Mouse (Mus musculus) retina, adult 2 months (tissue): ENCODE measurements around the gene Cpne9.
"Not testable (repeated sequence)": the region's sequence is repeated elsewhere in the genome, so short reads cannot be mapped to it uniquely, and the experiment has no call there.

Source experiments
- DNase-seq: peaks from one replicate; pipeline ENCODE4 v3.0.0-alpha.2; 2012; ENCODE audit warnings: low read depth, low spot score

The Cpne9 gene

DNA sequence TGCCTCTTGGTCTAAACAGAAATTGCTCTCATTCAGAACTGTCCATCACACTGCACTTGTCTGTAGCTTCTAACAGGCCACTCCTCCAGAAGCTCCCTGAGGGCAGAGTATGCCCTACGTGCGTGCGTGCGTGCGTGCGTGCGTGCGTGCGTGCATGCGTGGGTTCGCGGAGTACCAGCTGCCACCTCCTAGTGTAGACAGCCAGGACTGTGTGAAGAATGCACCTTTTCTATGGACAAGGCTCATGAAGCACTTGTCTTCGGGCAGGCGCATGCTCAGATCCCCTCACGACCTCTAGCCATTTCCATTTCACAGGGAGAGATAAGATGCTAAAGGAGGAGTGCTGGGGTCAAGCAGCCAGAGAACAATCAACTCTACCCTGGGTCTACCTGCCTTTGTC, 7.2 kb downstream of the Cpne9 start:
- no peak for DNase-seq

DNA sequence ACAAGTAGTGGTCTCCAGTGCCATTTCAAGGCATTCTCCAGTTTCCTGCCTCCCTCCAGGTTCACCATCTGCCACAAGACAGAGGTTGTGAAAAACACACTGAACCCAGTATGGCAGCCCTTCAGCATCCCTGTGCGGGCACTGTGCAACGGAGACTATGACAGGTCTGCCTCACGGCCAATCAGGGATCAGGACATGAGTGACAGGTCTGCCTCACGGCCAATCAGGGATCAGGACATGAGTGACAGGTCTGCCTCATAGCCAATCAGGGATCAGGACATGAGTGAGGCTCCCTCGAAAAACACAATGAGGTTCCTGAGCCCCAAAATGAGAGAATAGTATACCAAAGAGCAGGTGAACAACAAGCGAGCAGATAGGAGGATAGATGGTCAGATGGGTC, 8.2 kb downstream of the Cpne9 start:
- no peak for DNase-seq

DNA sequence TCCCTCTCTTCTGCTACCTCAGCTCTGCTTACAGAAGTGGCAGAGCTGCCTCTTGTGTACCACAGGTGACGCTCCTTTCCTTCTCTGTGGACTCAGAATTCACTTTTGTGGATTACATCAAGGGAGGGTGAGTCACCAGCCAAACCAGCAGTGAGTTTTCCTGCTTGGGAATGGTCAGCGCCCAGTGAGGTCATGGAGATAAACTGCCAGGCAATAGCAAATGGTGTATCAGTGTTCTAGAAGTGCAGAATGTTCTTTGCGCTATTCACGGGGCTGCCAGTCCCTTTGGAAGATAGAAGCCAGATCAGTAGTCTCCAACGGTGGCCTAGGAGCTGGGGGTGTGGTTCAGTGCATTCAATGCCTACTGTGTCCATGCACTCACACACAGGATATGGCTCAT, 10.8 kb downstream of the Cpne9 start:
- DNase-seq, result no peak

DNA sequence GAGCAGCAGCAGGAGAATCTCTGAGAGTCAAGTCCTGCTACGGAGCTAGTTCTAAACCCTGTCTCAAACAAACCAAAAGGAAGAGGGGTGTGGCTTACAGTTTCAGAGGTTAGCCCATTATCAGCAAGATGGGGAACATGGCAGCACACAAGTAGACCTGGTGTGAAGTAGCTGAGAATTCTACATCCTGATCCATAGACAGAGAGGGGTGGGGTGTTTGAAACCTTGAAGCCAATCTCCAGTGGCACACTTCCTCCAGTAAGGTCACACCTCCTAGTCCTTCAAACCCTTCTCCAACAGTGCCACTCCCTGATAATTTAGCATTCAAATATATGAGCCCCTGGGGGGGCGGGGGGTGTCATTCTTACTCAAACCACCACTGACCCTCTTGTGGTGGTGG, 13.9 kb downstream of the Cpne9 start:
- DNase-seq, result no peak

DNA sequence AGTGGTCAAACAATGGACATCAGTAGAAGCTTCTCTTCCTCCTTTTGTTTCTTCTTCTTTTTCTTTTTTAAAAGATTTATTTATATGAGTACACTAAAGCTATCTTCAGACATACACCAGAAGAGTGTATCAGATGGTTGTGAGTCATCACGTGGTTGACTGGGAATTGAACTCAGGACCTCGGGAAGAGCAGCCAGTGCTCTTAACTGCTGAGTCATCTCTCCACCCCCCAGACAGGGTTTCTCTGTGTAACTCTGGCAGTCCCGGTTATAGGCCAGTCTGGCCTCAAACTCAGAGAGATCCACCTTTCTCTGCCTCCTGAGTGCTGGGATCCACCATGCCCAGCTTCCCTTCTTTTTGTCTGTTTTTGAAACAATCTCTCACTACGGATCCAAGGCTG, 14.5 kb downstream of the Cpne9 start:
- no peak for DNase-seq

DNA sequence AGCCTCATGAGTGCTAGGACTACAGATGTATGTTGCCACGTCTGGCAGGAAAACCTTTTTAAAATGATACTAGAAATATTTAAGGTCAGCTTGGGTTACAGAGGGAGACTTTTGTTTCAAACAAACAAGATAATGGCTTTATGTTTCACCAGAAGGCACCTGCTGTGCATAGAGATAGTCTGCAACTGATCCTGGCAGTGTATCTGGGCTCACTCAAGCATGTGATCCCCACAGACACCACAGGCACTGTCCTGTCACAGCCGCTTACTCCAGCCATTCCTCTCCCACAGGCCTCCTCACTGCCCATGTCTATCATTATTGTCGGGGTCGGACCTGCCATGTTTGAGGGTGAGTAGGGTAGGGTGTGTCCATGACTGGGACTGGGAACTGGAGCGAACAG, 19.2 kb downstream of the Cpne9 start:
- no peak for DNase-seq

DNA sequence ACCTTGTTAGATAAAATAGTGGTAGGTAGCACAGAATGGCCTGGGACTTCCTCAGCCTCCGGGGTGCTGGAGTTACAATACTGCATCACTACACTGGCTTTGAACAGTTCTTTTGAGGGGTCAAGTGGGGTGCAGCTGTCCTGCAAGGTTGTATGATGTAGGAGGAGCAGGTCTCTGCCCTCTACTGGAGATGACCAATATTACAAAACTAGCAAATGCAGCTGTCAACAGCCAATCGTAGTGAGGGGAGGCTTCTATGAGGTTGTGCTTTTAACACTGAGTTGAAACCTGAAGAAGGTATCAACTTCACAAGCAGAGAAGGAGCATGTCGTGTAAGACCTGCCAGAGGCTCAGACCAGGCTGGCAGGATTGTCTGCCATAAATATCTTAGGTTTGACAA, 20.2 kb downstream of the Cpne9 start:
- DNase-seq, result no peak

DNA sequence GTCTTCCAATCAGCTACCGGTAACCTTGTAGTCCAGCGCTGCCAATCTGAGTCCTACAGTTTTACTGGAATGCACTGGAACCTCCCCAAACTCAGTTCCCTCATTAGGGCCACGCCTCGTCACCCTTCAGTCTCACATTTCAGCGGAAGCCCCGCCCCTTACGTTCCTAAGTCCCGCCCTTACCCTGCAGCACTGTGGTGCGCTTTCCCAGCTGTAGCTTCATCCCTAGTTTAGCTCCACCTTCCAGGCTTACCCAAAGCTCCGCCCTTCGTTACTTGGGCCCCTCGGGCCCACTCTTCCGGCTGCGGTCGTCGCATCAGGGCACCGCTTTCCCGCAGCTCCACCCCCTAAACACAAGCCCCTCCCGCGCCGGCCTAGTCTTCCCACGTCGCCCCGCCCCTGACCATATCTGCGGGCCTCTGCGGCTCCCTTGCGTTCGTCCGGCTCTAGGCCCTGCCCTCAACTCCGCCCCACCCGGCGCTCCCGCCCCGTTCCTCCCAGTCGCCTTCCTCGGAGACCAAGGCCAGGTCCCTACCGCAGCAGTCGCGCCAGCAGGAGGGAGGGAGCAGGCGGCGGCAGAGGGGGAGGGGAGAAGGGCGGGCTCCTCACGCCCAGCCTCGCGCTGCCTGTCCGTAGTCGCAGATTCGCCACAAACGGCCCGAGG, 24.3 kb downstream of the Cpne9 start:
- peak; percentile 94 for DNase-seq

DNA sequence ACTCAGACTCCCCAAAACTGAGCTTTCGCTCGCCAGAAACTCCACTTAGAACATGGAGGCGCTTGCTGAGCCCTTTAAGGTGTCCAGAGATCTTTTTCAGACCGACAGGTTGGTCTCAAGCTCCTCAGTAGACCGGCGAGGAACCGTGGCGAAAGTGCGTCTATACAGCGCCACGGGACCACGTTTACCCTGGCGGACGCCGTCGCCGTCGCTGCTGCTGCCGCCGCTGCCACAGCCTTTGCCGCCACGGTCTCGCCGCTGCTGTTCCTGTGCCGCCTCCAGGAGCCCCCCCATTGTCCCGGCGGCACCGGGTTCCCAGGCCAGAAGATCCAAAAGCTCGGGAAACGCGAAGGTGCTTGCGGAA, 24.9 kb downstream of the Cpne9 start, which contains the start of gene Brpf1:
Gene Brpf1, plus strand, starts transcription at position 152 of the 364 bp plus-strand sequence.
- DNase-seq, result no peak

DNA sequence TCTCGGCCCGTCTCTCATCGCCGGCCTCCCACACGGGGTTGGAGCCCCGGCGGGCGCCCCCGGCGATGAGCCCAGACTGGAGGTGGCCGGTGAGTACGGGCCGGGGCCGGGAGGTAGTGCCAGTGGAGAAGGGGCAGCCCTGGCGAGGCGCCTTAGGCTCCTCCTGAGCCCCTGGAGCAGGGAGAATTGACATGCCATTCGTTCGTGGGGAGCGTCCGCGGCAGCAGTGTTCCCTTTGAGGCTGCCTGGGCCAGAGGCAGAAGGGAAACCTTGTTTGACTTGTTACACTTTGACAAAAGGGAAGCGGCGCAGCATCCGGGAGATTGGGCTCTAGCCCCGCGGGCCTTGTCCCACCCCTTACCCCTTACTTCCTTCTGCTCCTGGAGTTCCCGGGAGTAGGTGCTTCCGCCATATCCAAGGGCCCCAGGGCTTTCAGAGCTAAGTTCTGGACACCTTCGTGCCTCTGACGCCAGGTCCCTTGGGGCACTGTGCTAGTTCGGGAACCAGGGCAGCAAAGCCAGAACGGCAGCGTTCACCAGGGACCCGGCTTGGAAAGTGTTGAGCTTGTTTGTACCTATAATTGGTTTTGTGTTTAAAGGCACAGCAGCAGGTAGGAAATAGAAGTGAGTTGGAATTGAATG, 25.5 kb downstream of the Cpne9 start:
- DNase-seq, result no peak

DNA sequence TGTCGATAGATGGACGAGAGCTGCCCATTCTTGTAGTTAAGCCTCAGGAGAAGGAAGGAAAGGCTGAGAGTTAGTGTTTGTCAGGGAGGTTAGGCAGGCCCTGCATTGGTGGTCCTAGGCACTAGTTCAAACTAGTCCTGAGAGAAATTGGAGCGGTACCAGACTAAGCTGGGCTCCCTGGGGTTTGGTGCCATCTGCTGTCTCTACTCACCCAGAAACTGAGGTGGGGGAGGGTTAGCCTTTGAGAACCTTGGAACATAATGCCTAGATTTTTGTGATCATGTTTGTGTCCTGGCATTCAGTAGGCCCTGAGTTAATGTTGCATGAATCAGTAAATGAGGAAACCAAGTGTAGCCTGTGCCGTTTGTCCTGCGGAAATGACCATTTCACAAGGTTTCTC, 26.0 kb downstream of the Cpne9 start:
- DNase-seq, result no peak

DNA sequence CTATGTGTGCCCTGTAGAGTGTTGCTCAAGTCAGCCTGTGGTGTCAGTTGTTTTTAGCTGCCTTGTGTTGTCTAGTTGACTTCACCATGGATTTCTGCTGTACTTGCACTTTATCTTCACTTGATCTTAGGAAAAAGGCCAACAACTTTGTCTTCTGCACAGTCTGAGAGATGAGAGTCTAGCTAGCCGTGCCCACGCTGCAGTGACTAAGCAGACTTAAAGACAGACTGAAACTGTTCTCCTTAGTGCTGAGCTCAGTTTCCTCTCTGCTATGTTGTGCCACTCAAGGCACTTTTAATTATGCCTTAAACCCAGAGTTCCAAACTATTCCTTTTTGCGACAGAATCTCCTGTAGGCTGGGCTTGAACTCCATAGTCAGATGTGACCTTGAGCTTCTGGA, 33.9 kb downstream of the Cpne9 start:
- no peak for DNase-seq

DNA sequence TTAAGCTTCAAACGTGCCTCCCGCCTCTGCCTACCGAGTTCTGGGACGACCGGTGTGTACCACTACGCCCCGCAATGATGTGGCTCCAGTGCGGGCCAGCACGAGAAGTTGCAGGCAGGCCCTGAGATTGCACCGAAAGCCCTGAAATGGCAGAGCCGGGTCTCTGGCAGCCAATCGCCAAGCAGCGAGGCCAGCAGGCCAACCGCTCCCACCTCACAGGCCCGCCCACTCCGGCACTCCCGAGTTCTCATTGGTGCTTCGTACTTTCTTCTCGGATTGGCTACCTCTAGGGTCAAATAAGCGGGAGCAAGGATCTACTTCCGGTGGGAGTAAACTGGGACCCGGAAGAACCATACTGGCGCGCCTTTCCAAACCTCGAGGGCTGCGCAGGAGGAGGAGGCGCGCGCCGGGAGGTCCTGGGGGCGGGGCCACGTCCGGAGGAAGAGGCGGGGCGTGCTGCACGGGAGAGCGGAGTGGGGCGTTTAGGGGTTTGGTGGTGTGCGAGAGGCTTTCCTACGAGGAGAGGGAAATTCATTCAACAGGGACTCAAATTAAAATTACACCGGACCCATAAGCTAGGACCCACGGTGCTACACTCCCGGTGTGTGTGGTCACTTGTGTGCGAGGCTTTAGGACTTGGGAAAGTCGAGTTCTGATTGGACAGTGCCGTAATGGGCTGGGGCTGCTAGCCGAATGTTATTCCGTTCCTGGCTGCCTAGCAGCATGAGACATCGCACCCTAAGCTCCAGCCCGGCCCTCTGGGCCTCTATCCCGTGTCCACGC, 44.6 kb downstream of the Cpne9 start, which contains the start of gene Ogg1:
Gene Ogg1, plus strand, starts transcription at position 440 of the 783 bp plus-strand sequence.
- peak; percentile 96 for DNase-seq

DNA sequence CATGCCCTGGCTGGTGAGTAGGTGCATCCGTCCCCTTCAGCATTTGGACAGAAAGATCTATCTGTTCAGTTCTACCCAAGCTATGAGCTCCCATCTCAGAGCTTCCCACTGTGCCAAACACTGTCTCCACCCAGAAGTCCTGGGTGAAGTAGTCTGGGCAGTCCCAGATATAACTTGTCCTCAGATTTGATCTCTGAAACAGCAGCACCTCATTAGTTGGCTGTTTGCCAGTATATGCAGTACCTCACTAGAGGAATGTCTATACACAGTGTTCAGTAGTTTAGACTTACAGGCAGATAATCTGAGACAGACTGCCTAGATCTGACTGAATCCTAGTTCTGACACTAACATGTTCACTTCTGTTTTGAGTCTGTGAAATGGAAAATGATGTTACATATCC, 47.3 kb downstream of the Cpne9 start:
- no peak for DNase-seq

DNA sequence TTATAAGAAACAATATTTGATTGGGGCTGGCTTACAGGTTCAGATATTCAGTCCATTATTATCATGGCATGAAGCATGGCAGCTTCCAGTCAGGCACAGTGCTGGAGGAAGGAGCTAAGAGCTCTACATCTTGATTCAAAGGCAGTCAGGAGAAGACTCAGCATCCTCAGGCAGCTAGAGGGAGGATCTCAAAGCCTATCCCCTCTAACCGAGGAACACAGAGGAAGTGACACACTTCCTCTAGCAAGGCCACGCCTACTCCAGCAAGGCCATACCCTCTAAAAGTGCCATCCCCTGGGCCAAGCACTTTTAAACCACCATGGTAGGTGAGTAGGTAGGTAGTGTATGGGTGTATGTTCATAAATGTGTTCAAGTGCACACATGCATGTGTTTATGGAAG, 48.4 kb downstream of the Cpne9 start:
- no peak for DNase-seq

DNA sequence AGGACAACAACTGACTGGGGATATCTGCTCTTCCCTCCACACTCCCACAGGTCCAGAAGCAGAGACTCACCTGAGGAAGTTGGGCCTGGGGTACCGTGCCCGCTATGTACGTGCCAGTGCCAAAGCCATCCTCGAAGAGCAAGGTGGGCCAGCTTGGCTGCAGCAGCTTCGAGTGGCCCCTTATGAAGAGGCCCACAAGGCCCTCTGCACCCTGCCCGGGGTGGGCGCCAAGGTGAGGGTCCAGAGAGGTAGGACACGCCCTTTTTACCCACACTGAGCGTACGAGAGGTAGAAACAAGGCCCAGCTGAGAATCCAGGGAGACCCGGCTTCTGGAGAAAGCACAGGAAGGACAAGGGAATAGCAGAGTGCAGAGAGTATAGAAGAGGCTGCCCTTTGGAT, 49.6 kb downstream of the Cpne9 start:
- no peak for DNase-seq

DNA sequence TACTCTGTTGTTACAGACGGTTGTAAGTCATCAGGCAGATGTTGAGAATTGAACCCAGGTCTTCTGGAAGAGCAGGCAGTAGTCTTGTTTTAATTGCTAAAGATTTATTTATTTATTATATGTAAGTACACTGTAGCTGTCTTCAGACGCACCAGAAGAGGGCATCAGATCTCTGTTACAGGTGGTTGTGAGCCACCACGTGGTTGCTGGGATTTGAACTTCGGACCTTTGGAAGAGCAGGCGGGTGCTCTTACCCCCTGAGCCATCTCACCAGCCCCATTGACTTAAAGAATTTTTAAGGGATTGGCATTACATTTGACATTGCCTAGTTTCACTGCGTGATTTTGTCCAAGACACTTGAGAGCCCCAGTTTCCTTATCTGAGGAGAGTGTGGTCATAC, 50.6 kb downstream of the Cpne9 start:
- not testable (repeated sequence) for DNase-seq

DNA sequence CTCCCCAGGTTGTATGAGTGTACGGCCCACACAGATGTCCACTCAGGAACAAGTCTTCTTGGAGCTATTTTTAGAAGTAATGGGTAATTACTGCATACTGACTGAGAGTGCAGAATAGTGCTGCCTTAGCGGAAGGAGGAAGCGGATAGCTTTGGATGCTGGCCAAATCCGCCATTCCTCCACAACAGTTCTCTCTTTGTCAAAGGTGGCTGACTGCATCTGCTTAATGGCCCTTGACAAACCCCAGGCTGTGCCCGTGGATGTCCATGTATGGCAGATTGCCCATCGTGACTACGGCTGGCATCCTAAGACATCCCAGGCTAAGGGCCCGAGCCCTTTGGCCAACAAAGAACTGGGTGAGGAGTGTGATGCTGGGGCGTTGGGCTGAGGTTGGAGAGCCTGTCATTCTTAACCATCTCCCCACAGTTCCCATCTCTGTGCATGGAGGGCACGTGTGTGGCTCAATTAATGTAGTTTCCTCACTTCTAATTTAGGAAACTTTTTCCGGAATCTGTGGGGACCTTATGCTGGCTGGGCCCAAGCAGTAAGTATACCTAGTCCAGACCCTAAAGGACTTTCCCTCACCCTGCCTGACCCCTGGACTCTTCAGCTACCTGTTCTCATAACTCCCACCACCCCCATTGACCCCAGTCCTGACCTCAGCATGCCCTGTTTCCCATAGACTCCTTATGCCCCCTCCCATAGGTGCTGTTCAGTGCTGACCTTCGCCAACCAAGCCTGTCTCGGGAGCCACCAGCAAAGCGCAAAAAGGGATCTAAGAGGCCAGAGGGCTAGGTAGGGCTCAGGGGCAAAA, 51.2 kb downstream of the Cpne9 start:
- DNase-seq, result no peak

DNA sequence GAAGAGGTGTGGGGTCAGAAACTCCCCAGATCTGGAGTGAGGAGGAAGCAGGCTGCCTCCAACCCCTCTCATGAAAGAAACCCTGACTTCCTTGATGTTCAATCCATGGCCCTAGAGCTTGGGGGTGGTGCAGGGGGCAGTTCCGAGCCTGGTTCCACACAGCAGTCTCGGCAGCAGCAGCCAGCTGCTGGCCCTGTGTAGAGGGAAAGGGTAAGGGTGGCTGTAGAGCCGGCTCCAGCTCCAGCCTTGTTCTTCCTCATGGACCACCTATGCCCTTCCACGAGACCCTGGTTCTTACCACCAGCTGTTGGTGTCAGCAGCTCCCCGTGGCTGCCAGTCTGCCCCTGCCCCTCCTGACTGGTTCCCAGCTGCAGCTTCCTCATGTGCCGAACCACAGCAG, 52.1 kb downstream of the Cpne9 start:
- DNase-seq, result no peak

DNA sequence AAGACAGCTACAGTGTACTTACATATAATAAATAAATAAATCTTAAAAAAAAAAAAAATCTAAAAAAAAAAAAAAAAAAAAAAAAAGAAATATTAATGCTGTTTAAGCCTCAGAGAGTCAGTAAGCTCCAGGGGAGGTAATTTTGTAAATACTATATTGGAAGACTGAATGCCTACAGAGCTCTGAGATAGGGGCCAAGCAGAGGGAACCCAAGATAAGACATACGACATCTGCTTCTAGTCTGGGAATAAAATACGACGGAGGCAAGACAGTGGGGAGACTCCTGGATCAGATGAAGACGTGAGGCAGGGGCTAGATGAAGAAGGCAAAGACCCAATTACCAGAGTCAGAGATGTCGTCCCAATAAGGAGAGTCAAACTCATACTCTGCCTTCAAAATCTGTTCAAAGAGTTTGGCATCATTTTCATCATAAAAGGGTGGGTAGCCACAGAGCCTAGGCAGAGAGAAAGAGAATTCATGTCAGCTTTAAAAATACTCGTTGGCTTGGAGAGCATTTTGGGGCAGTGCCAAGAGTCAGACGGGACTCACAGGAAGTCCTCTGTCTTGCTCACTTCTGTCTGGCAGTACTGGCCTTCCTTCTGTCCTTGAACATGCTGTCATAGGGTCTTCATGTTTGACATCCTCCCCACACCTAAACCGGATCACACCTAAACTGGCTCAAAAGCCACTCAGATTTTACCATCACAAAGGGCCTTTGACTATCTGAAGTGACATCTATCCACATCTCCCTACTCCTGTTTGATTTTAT, 54.9 kb downstream of the Cpne9 start:
- no peak for DNase-seq

DNA sequence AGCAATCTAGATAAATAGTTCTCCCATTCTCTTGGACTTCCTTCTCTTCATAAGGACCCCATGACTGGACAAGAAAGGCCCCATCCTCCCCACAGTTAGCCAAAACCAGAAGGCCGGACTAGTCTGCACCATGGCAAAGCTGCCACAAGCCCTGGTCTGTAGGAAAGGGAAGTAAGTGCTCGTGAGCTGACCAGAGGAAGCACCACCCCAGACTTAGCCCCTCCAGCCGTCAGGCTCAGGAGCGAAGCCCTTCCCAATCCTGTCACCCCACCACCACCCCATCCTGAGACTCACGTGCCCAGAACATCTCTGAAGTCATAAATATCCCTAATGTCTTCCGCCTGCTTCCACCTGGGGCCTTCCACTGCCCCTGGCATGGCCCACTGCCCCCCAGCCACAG, 59.5 kb downstream of the Cpne9 start:
- no peak for DNase-seq
